Mouse (Mus musculus) T-helper 17 cell (primary cell): ENCODE results near the gene Acvrl1.

ENCODE experiments used
- in situ Hi-C, 2 experiments: fragments of 300-600 bp; cut with MboI, MseI; formaldehyde crosslinking; loops; 1 replicate in 1 of 2; 2 replicates in 1 of 2; pipeline ENCODE4 v1.15.1; 2025; ENCODE audit warnings: high pct_unique_total_duplicates in 2 of 2

Acvrl1 gene

DNA sequence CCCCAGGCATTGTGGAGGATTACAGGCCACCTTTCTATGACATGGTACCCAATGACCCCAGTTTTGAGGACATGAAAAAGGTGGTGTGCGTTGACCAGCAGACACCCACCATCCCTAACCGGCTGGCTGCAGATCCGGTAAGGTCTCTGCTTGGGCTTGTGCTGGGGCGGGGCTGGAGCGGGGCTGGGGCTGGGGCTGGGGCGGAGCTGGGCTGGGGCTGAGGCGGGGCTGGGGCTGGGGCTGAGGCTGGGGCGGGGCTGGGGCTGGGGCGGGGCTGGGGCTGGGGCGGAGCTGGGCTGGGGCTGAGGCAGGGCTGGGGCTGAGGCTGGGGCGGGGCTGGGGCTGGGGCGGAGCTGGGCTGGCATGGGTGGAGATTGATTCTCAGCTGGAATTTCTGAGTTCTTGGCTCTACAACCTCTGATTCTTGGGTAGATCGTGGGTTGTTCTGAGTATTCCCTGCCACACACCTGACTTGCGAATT lies 12.8 kb downstream of the Acvrl1 start:
- in situ Hi-C loops = no loop called here

DNA sequence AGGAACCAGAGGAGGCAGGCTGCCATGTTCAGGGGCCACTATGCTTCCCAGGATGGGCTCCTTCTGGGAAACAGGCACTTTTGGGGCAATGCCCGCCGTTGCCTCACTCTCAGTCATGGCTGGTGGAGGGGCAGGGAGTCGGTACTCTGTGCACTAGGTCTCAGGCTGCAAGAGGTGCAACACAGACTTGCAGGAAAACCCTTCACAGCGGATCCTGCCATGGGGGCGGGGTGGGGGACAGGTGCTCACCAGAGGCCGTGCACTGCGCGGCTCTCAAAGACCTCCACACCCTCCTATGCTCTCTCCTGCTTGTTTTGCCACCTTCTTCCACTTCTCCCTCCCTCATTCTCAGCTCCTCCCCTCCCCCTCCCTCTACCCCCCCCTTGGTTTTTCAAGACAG lies 14.3 kb downstream of the Acvrl1 start:
- in situ Hi-C loops = no loop called here

DNA sequence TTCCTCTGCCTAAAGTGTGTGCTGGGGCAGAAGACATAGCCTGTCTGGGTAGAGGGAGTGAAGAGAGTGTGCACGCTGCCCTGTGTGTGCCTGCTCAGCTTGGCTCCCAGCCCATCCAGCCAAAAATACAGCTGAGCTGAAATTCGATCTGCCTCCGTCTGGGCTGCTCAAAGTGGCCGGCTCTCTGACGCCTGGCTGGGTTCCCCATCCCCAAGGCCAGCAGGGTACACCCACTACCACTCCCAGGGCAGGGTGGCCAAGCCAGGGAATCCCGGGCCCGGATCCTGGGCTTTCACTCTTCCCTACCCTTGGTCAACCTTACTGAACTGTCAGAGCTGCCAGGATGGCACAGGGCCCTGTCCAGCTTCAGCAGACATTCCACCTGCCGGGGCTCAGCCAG lies 15.2 kb downstream of the Acvrl1 start:
- in situ Hi-C loops = no loop called here

DNA sequence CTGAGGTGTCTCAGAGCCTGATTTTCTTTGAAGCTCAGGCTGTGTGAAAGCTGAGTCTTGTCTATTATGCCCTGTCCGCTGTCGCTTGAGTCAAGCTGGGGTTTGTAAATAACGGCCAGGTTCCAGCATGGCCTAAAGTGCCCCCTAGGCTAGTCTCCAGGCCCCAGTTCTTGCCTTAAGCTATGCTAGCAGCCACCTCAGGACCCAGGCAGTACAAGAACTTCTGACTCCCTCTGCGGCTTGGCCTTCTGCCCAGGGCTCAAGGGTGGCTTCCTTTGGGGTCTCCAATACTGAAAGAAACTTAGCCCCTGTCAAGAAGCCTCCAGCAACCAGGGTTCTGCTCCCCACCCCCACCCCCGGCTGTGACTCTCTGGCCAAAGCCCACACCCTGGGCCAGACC lies 15.9 kb downstream of the Acvrl1 start:
- in situ Hi-C loops = no loop called here

DNA sequence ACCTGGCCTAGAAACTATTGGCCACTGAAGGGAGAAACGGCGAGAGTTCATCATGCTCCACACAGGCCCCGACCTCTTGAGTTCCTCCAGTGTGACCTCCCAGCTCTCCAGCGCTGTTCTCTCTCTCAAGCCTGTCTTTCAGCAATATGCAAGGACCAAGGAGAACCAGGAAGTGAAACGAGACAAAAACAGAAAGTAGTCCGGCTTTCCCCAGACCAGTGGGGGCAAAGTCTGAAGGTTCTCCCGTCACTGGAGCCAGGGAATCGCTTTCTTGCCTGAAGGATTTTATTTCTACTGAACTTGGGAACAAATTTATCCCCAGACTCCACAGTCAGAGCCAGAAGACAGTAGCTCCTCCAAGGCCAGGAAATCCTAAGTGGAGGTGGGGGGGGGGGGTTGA lies 16.5 kb downstream of the Acvrl1 start:
- in situ Hi-C loops = loop anchor here in 1 of 2 experiments (5.0 kb wide), 1 partner anchor 48 kb away; no protein-coding TSS in a partner anchor

DNA sequence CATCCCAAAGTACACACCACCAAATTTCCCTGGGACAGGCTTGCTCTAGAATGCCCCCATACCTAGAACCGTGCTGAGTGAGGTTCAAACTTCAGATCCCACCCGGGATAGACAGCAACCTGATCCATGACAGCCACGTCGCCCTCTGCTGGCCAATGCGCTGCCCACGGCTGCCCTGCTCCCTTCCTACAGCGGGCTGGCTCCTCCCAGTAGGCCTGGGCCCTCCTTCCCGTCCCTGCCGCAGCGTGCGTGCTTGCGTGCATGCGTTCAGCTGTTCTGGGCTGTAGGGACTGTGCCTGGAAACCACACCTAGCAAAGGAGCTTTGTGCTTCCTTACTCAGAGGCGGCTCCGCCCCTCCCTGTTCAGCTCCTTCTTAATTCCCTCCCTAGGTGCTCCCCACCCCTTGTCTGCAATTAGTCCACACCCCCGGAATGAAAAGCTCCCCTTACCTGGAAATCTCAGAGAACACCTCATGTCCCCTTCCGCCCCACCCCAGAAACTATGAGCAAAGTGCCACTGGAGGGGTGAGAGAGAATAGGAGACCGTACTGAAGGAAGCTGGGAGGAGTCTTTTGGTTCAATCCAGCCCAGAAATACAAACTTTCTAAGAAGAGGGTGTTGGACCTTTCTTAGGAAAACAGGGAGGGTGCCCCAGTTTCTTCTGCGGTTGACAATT lies 17.2 kb downstream of the Acvrl1 start:
- in situ Hi-C loops = loop anchor here in 1 of 2 experiments (5.0 kb wide), 1 partner anchor 47 kb away; no protein-coding TSS in a partner anchor

DNA sequence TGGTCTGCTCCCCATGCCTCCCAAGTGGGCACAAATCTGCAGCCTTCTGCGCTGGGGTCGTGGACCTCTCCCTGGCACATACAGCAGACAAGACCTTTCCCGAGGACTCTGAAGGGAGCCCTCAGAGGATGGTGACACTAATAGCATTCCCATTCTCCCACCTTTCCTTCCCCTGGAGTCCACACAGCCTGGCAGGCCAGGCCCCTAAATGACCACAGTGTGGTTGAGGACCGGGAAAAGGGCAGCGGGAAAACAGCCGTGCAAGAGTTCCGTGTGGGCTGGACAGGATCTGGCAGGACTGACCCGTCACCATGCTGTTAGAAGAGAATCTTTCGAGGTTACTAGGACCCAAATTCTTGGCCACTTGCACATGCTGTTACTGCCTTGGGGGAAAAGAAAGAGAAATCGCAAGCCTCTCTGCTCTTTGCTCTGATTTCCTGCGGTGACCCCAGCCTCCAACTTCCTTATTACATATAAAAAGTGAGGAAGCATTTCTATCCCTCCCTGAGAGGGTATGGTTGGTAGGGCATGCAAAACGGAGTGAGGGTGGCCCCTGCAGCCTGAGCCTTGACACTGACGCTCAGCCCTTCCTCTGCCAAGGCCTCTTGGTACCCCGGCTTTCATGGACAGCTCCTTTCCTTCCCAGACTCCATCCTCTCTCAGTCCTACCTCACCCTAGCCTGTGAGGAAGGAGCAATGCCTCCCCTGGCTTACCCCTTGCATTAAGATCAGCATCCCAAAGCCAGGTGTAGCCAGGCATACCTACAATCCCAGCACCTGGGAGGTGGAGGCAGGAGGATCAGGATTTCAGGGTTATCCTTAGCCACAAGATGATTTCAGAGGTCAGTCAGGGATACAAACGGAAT lies 18.0 kb downstream of the Acvrl1 start:
- in situ Hi-C loops = loop anchor here in 1 of 2 experiments (5.0 kb wide), 1 partner anchor 46 kb away; no protein-coding TSS in a partner anchor

DNA sequence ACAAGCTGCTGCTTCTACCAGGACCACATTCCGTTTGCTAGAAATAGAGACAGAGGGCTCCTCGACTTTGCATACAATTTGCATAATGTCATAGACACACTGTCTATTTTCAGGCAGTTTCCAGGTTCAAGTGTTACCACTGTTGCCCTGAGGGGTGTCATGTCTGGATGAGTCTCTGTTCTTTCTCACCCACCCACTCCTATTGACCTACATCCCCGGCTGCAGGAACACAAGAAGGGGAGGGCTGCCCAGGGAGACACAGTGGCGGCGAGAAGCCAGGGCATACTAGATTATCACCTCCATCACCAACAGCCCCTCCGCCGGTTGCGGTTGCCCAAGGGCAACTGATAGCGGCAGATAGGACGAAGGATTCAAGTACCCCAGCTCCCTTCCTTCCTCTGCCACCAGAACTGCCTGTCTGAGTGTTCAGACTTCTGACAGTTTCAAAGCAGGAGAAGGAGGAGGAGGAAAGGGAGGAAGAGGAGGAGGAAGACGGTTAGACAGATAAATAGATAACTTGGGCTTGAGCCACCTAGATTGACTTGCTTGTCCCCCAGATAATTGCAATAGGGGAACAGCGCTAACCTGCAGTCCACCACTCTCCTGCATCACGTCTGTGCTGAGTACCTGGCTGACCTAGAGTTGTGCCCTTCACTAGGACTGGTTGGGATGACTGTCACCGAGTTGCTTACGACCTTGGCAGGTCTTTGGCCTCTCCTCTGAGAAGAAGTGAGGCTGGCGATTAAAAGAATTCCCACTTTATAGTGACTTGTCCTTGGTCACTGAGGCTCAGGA lies 19.0 kb downstream of the Acvrl1 start:
- in situ Hi-C loops = loop anchor here in 1 of 2 experiments (5.0 kb wide), 1 partner anchor 45 kb away; no protein-coding TSS in a partner anchor

DNA sequence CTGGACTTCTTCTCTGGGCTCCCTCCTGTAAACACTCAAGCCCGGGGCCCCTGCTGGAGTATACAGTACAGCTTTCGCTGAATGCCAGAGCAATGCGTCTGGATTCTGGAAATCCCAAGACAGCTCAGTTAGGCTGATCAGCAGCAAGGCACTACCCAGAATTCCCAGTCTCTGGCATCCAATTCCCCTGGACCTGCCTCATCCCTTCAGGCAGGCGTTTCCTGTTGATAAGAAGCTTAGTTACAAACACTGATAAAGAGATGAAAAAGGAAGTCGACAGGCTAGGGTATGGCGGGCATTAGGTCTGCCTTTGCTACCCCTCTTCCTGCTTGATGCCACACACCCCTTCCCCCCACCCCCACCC lies 19.6 kb downstream of the Acvrl1 start:
- in situ Hi-C loops = loop anchor here in 1 of 2 experiments (5.0 kb wide), 1 partner anchor 44 kb away; no protein-coding TSS in a partner anchor

DNA sequence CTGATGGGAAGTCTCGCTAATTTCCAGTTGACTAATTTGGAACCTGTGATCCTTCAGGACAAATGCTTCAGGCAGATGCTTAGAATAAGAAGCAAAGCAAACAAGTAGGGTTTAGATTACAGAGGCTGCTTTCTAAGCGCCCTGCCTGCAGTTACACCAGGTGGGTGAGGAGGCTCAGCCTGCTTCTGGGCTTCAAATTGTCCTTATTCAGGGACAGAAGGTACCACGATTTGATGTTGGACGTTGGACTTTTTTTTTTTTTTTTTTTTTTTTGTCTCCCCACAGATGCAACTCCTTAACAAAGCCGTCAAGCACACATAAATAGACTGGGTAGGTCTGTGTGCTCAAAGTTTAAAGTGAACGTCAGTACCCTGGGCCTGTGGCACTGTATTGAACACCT lies 20.3 kb downstream of the Acvrl1 start:
- in situ Hi-C loops = loop anchor here in 1 of 2 experiments (5.0 kb wide), 1 partner anchor 44 kb away; no protein-coding TSS in a partner anchor

DNA sequence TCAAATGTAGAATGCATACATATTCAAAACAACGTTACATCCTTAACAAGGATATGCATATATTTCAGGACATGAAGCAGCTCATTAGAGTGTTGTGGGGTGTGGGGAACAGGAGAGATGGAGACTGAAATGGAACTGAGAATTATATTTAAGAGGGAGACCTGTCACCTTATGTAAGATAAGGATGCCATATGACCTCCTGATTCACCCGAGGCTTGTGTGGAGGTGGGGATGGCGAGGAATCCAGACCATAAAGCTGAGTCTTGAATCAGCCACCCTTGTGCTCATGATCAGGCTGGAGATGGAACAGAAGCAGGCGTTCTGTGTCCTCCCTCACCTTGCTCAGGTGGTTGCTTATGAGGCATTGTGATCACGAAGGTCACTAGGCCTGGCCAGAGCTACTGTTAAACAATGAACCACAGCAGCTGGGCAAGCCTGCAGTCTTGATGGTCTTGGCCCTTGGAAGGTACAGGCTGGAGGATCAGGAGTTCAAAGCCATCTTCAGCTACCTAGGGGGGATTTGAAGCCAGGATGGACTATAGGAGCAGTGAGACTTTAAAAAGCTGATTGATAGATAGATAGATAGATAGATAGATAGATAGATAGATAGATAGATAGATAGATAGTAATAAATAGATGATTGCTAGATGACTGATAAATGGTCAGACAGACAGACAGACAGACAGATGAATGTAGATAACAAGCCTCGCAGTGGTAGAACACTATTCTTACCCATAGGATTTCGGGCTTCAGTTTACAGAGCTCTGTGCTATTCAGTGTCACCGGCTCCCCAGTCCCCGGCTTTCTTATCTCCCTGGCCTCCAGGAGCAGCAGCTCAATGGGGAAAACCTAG lies 23.3 kb downstream of the Acvrl1 start:
- in situ Hi-C loops = no loop called here

DNA sequence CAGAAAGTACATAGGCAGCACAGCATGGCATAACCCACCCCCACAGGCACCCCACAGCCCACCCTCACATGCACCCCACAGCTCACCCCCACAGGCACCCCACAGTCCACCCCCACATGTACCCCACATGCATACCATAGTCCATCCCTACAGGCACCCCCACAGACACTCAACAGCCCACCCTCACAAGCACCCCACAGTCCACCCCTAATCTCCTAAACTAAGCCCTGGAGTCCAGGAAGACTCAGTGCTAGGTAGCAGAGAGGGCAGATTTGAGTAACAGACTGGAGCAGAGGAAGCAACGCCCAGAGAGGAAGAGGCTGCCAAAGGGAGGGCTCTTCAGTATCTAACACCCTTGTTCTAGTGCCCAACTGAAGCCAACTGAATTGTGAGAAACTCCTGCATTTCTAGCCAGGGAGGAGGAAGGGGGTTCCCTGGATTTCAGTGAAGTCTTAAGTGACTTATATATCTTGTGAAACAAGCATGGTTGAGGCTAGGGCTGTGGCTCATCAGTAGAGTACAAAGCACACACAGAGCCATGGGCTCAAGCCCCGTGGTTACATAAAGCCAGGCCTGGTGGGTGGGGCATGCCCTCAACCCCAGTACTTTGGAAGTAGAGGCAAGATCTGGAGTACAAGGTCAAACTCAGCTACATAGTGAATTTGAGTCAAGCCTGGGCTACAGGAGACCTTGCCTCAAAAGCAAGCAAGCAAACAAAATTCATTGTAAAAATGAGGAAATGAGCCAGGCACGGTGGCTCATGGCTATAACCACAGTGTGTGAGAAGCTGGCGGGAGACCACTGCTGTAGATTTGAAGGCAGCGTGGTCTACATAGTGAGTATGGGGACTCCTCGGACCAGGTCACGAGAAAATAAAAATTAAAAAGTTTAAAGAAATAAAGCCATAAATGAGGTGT lies 26.6 kb downstream of the Acvrl1 start:
- in situ Hi-C loops = no loop called here

DNA sequence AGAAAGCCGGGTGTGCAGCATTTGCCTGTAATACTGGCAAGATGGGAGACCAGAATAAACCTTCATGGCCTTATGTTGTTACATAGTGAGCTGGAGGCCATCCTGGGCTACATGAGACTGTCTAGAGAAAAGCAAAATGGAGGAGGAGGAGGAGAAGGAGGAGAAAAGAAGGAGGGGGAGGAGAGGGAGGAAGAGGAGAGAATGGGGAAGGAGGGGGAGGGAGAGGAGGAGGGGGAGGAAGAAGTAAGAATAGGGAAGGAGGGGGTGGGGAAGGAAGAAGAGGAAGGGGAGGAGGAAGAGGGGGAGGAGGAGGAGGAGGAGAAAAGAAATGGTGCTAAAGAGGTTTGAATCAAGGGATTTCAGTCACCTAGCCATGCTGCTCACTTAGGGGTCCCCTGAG lies 31.8 kb downstream of the Acvrl1 start:
- in situ Hi-C loops = no loop called here

DNA sequence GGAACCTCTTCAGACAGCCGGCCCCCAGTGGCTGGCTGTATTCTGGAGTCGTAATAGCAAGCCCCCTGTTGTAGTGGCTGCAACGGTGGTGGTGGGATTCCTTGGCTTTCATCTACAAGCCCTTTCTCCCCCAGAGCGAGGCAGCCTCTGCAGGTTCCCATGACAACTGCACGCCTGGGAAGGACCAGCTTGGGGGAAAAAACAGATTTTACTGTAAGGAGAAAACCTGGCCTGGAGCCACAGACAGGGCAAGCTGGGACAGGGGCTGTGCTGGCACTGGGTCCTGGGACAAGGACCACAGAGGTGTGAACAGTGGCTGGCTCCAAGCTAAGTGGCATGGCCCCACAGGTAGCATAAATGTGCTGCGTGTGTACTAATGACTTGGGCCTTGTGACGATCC lies 32.3 kb downstream of the Acvrl1 start:
- in situ Hi-C loops = no loop called here

DNA sequence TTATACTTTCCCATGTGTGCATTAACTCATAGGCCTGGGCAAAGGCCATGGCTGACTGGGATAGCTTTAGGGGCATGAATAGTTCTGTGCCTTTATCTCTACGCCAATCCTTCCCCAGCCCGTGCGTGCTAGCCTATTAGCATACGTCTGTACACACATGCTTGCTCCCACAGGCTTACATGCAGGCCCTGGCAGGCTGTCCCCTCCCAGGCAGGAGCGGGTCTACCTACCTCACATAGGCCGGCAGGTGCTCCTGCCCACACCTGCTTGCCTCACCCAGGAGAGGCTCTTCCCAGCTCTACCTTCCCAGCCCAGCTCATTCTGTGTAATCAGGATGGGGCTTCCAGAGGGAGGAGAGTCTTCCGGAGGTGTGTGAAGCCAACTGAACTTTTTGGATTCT lies 33.2 kb downstream of the Acvrl1 start:
- in situ Hi-C loops = no loop called here

DNA sequence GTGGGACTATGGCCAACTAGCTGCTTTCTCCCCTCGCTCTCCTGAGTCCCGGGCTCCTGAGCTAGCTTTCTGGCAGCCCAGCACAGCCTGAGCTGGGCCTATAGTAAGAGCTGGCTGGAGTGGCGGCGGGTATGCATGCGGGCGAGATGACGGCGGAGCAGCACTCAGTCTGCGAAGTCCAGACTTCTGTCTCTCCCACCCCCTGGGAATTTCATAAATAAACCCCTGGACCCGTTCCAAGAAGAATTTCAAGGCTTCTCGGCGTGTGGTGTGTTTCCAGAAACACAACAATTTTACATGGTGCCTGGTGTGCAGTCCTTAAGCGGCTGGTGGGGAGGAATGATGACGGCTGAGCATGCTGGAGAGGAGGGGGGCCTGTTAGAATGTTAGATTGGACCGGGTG lies 34.7 kb downstream of the Acvrl1 start:
- in situ Hi-C loops = no loop called here

DNA sequence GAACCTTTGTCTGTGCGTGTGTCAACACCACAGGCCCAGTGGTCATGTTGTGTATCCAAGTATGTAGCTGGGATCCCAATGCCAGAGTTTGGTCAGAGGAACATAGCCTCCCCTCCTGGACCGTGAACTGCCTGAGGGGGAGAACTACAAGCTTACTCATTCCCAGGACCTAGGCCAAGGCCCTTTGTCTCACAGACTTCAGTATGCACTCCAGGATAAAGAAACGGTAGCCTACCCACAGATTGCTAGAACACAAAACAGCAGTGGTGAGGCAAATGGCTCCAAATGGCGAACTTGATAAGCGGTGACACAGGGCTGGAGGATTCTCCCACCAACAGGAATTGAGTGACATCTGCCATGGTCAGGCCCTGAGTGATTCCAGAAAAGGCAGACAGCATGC lies 35.5 kb downstream of the Acvrl1 start:
- in situ Hi-C loops = no loop called here

DNA sequence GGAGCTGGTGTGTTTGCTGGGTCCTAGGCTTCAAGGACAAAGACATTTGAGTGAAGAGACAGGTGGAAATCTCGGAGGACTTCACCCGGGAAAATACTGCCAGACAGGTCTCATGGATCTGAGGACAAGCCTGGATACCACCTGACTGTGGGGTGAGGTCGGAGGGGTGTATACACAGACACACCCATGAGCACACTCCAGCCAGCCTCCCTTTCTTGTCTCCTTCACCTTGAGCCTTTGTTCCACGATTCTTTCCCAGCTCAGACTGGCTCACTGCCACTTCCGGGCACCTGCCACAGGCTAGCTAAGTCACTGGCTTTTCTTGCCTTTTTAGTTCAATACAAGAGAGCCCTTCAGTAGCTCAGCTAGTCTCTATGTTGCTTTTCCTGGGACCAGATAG lies 36.0 kb downstream of the Acvrl1 start:
- in situ Hi-C loops = no loop called here

DNA sequence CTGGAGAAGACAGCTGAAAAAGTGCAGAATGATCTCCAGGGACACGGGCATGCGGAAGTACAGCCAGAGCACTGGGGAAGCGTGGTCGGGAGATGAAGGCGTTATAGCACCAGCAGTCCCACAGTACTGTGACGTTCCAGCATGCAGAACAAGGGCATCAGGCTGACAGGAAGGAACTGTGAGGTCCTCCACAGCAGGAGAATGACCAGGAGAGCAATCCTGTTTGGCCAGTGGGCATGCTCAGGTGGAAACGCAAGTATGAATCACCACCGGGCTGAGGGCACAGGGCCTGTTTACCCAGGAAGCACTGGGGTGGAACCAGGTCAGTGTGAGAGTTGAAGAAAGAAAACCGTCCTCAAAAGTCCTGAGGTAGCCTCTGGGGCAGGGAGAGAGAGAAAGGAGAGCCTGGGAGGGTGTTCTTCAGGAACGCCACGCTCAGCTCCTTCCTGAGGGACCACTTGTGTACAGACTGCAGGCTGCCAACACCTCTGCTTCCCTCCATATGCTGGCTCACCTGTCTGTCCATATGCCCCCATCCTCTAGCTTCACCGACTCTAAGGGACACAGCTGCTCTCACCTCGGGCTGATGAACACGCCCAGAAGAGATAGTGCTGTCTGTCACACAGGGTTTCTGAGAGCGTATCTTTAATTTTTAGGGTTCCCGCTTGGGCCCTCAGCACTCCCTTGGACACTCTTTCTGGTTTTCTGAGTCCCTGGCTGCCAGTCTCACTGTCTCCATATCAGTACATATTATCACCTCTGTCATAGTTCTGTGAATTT lies 37.5 kb downstream of the Acvrl1 start:
- in situ Hi-C loops = no loop called here
